Comparison of ENCODE assay signal across 1 mouse cellular context in genomic region chr8:74980711-74981062, GRCm38 (mm10).
TF ChIP-seq lines count a peak whose summit lies in the region.

No protein-coding gene starts in this region.

TF ChIP-seq in myocyte, 11 proteins besides CTCF, POLR2A, EP300 and RAD21 (continued from another document):
- TF ChIP-seq TCF12 (IDR thresholded peaks at IDR 0.05; ENCODE audit: insufficient read depth, poor library complexity, severe bottlenecking) = no peak
- no peak for TF ChIP-seq USF1 (IDR thresholded peaks at IDR 0.05; ENCODE audit: low read depth)
